Mouse (Mus musculus) olfactory bulb, adult 2 months (tissue): ENCODE measurements around the gene Rab3c. TPM values are rescaled to one million over a fixed set of nuclear protein-coding genes. Genes with fewer than 3 reads are reported as not detected.

Experiments
- H3K27ac ChIP-seq: fragments of 200-500 bp; 2 replicates; pipeline ENCODE4 v1.5.1; 2012; ENCODE audit warnings: low read depth, low read length; ENCODE audit not compliant: insufficient read depth
- H3K4me1 ChIP-seq: fragments of 200-500 bp; 2 replicates; pipeline ENCODE4 v1.6.1; 2012; ENCODE audit warnings: low read length; ENCODE audit not compliant: control insufficient read depth, insufficient read depth
- H3K4me3 ChIP-seq: fragments of 200-500 bp; 2 replicates; pipeline ENCODE4 v1.5.1; 2012; ENCODE audit warnings: mild to moderate bottlenecking, low read depth, low read length, moderate library complexity; ENCODE audit not compliant: insufficient read depth
- CTCF ChIP-seq: fragments of 200-500 bp; IDR thresholded peaks from 2 replicates; pipeline ENCODE4 v1.5.1; 2012; ENCODE audit warnings: low read depth, mild to moderate bottlenecking, low read length, moderate library complexity; ENCODE audit not compliant: insufficient read depth
- POLR2A ChIP-seq: fragments of 200-500 bp; IDR thresholded peaks from 2 replicates; pipeline ENCODE4 v1.6.1; 2012; ENCODE audit warnings: mild to moderate bottlenecking, low read depth, low read length, moderate library complexity; ENCODE audit not compliant: insufficient read depth
- whole genome bisulfite sequencing: fragments of 180-500 bp; shearing (Covaris S2); methylation state at CpG from one replicate; pipeline ENCODE4 v1.1.7; 2018; 5-methylcytosine and 5-hydroxymethylcytosine counted together
- polyA plus RNA-seq: library from polyadenylated mRNA; stranded (reverse); fragments of >200 nt; gene quantifications from 2 replicates; pipeline ENCODE4 v1.2.4, GENCODE M21; 2012; ENCODE audit warnings: low replicate concordance; ENCODE audit not compliant: missing spikeins, insufficient read depth, insufficient read length

The Rab3c gene
- polyA plus RNA-seq, 1 experiment, result not detected

- no peaks in the 10 kb centered on the region for H3K4me1 ChIP-seq
- H3K4me3 ChIP-seq, result no peak overlapping the region
- TF ChIP-seq CTCF (no peak), POLR2A (no peak)
- H3K27ac ChIP-seq, result no peak overlapping the region
- whole genome bisulfite sequencing, result 75% methylated on average over 3 of the region's 3 CpGs
Observed at GRCm38 (mm10) chr13:110166622-110167330, 114.0 kb downstream of the Rab3c start.

- TF ChIP-seq CTCF (no peak), POLR2A (no peak)
- whole genome bisulfite sequencing, result 65% methylated on average over 4 of the region's 4 CpGs
Observed at GRCm38 (mm10) chr13:110159980-110160379, 120.8 kb downstream of the Rab3c start.

GRCm38 (mm10) chr13:110158588-110159519 is 121.9 kb downstream of the Rab3c start:
- Histone ChIP-seq H3K27ac (no peak overlapping the region), H3K4me1 (no peaks in the 10 kb centered on the region), H3K4me3 (no peak overlapping the region)
- WGBS, result 54% methylated on average over 7 of the region's 7 CpGs
- no peak for TF ChIP-seq POLR2A
- no peak for TF ChIP-seq CTCF

More at GRCm38 (mm10) chr13:110159980-110160379, 120.8 kb downstream of the Rab3c start:
- H3K4me1 ChIP-seq, result no peaks in the 10 kb centered on the region
- H3K4me3 ChIP-seq, result no peak overlapping the region
- H3K27ac ChIP-seq, result no peak overlapping the region

- TF ChIP-seq POLR2A, result no peak
- TF ChIP-seq CTCF, result no peak
- no peak overlapping the region for H3K4me3 ChIP-seq
- 56% methylated on average over 3 of the region's 3 CpGs for WGBS
- no peak overlapping the region for H3K27ac ChIP-seq
- H3K4me1 ChIP-seq, result no peaks in the 10 kb centered on the region
Observed at GRCm38 (mm10) chr13:110145545-110145944, 135.3 kb downstream of the Rab3c start.

- no peak overlapping the region for H3K27ac ChIP-seq
Observed at GRCm38 (mm10) chr13:110145019-110145418, 135.8 kb downstream of the Rab3c start.

GRCm38 (mm10) chr13:110139339-110139738 is 141.5 kb downstream of the Rab3c start:
- Histone ChIP-seq H3K4me3 (no peak overlapping the region), H3K27ac (no peak overlapping the region), H3K4me1 (no peaks in the 10 kb centered on the region)
- TF ChIP-seq POLR2A (no peak), CTCF (no peak)
- WGBS, result 42% methylated on average over 5 of the region's 5 CpGs

More at GRCm38 (mm10) chr13:110145019-110145418, 135.8 kb downstream of the Rab3c start:
- Histone ChIP-seq H3K4me1 (no peaks in the 10 kb centered on the region), H3K4me3 (no peak overlapping the region)
- TF ChIP-seq POLR2A, result no peak
- no peak for TF ChIP-seq CTCF
- WGBS, result 54% methylated on average over 8 of the region's 8 CpGs

GRCm38 (mm10) chr13:110138644-110139043 is 142.2 kb downstream of the Rab3c start:
- Histone ChIP-seq H3K27ac (no peak overlapping the region), H3K4me1 (no peaks in the 10 kb centered on the region), H3K4me3 (no peak overlapping the region)
- TF ChIP-seq POLR2A, result no peak
- TF ChIP-seq CTCF, result no peak
- 72% methylated on average over 5 of the region's 5 CpGs for WGBS

GRCm38 (mm10) chr13:110127613-110128258 is 153.1 kb downstream of the Rab3c start:
- Histone ChIP-seq H3K4me1 (peaks cover 3% of the 10 kb centered on the region; the same call in 1 of the 2 replicates), H3K4me3 (no peak overlapping the region), H3K27ac (no peak overlapping the region)
- WGBS, result 48% methylated on average over 12 of the region's 12 CpGs
- TF ChIP-seq POLR2A (no peak), CTCF (no peak)

- Histone ChIP-seq H3K4me3 (no peak overlapping the region), H3K4me1 (peaks cover 3% of the 10 kb centered on the region; the same call in 1 of the 2 replicates), H3K27ac (no peak overlapping the region)
- TF ChIP-seq CTCF (no peak), POLR2A (no peak)
- 89% methylated on average over 4 of the region's 4 CpGs for WGBS
Observed at GRCm38 (mm10) chr13:110122825-110123224, 158.0 kb downstream of the Rab3c start.
